Mouse (Mus musculus) adipocyte (in vitro differentiated cells): Measurements from ENCODE around the gene 4921507P07Rik.
"Not testable (repeated sequence)": the region's sequence is repeated elsewhere in the genome, so short reads cannot be mapped to it uniquely, and the experiment has no call there.

Source experiments
- DNase-seq: peaks from one replicate; pipeline ENCODE4 v3.0.0-alpha.2; 2016; ENCODE audit warnings: low spot score

The 4921507P07Rik gene

DNA sequence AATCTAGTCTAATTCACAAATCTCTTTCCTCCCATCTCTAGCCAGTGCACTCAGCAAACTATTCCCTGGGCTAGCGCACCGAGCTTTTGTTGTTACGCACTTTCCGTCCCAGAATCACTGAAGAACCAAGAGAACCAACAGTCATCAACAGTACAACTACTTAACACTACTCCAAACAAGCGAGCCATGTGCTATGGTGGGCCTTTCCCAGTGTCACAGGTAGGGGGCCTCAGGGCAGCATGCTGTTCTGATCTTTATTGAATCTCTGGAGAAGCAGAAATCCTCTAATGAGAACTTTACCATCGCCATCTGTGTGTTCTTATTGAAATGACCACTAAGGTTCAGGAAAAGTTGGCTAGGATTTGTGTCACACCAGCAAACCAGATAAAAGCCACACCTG, 38.9 kb downstream of the 4921507P07Rik start:
- no peak for DNase-seq

- DNase-seq = not testable (repeated sequence)
Observed at GRCm38 (mm10) chr6:50554223-50554622, 42.2 kb downstream of the 4921507P07Rik start.

GRCm38 (mm10) chr6:50552881-50553518, 43.4 kb downstream of the 4921507P07Rik start:
- DNase-seq = no peak

DNA sequence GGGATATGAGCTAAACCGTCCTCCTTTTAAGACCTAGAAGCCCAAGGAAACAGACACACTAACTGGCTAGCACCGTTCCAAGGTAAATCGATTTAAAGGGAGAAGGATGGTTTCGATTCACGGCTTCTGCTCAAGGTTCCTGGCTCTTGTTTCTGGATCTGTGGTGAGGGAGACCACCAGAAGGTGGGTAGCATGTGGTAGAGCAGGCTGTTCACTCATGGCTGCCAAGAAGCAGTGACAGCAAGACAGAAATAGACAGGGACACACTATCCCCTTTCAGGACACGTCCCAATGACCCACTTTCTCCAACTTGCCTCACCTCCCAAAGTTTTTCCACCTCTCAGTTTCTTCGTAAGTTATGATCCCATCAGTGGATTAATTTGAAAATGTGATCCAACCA, 46.6 kb downstream of the 4921507P07Rik start:
- no peak for DNase-seq

DNA sequence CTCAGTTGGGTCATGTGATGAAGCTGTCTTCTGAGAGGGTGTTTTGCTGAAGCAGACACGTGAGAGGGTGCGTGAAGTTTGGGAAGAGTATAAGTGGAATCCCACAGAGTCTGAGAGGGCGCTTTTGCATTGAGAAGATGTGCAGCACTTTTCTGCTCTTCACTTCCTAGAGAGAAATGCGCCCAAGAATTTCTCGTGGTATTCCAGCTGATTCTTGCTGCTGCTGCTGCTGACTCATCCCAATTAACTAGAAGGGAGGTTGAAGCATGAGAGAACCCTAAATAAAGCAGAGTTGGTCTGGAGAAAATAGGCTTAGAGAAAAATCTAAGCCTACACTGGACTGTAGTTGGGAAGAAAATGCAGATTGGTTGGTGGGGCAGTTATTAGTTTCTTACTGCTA, 47.4 kb downstream of the 4921507P07Rik start:
- no peak for DNase-seq

GRCm38 (mm10) chr6:50545412-50546043, 50.9 kb downstream of the 4921507P07Rik start:
- DNase-seq = peak; percentile 75

DNA sequence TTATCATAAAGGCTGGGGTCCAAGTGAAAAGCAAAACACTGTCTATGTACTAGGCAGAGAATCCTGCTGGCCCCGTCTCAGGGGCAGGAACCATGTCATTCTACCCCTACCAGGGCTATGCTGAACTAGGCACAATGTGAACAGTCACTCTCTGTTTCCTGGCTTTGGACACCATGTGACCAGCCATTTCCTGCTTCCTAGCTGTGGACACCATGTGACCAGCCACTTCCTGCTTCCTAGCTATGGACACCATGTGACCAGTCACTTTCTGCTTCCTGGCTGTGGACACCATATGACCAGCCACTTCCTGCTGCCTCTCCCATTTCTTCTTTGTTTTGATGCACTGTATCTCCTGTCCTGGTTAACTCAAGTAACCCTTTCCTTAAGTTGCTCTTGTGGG, 53.9 kb downstream of the 4921507P07Rik start:
- DNase-seq = no peak

GRCm38 (mm10) chr6:50539641-50540040, 56.8 kb downstream of the 4921507P07Rik start:
- no peak for DNase-seq

GRCm38 (mm10) chr6:50536461-50536892, 60.0 kb downstream of the 4921507P07Rik start:
- peak; percentile 95 for DNase-seq

DNA sequence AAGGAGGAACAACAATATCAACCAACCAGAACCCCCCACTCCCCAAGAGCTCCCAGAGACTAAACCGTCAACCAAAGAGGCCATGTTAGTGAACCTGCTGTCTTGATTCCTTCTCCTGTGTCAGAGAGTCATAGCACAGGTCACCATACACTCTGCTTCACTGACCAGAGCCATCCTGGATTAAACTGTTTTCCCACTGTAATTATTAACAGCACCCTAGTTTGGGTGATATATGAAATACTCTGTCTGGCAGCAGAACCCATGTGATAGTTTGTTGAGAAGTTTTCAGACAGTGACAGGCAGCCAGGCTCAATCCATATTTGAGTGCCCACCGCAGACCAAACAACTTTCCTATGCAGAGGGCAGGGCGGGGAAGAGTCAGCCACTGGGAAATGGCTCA, 61.1 kb downstream of the 4921507P07Rik start:
- no peak for DNase-seq

DNA sequence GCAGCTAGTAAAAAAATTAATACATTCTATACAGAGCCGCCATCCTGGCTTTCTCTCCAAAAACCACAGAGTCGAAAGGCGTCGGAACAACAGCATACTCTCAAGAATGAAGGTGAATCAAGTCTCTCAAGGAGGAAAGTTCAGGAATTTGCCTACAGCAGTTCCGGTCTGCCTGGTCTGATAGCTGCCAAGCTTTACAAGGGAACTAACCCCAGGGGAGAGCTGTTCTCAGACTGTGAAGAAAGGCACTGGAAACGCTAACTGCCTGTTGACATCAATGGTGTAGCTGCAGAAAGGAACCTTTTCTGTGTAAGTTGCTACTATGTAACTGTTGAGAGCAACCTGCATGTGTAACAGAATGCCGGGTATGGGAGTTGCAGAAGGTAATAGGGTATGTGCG, 64.5 kb downstream of the 4921507P07Rik start:
- peak; percentile 85 for DNase-seq

DNA sequence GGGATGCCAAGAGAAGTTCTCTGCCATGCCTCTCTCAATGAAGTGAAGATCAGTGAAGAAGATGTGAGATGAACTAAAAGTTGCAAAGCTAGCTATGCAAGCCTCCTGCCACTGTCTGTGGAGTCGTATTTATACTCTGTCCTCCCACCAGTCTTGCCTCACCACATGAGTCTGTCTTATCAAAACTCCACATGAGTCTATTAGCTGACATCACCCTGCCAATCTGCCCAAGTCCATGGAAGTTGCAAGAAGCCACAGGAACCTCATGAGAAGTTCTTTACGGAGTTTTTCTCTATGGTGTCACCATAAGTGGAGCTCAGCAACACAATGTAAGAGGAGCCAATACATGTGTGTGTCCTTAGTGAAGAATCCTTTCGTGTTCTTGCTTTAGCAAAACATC, 65.4 kb downstream of the 4921507P07Rik start:
- no peak for DNase-seq

DNA sequence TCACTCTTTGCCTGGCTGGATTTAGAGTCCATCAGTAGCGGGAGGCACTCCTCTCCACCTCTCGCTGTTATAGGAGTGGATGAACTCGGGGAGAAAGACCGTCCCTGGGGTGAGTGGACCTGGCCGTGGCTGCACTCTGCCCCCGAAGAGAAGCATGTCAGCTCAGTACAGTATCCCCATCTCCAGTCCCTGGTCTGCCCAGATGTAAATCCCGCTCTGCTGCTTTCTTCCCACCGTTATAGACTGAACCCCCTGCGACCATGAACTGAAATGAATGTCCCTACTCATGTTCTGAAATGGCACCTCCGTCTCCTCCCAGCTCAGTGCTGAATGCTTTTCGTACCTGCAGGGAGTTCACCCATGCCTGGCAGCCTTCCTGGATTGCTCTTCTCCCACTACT, 67.2 kb downstream of the 4921507P07Rik start:
- DNase-seq = no peak

- DNase-seq = peak; percentile 39
Observed at GRCm38 (mm10) chr6:50527416-50527815, 69.0 kb downstream of the 4921507P07Rik start.

GRCm38 (mm10) chr6:50526597-50527024, 69.8 kb downstream of the 4921507P07Rik start:
- DNase-seq = peak; percentile 92

DNA sequence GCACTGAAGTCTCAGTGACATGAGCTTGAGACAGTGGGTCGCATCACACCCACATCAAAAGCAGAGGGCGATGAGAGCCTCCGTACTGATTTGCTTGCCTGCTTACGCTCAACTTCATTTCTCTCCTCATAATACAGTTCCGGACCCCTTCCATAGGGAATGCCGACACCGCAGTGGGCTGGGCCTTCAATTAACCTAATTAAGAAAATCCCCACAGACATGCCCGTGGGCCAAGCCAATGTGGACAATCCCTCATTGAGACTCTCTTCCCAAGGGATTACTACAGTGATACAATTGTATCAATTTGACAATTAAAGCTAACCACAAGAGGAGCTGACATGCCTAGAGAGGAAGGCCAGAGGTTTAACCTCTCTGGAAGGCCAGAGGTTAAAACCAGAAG, 70.6 kb downstream of the 4921507P07Rik start:
- DNase-seq = no peak

DNA sequence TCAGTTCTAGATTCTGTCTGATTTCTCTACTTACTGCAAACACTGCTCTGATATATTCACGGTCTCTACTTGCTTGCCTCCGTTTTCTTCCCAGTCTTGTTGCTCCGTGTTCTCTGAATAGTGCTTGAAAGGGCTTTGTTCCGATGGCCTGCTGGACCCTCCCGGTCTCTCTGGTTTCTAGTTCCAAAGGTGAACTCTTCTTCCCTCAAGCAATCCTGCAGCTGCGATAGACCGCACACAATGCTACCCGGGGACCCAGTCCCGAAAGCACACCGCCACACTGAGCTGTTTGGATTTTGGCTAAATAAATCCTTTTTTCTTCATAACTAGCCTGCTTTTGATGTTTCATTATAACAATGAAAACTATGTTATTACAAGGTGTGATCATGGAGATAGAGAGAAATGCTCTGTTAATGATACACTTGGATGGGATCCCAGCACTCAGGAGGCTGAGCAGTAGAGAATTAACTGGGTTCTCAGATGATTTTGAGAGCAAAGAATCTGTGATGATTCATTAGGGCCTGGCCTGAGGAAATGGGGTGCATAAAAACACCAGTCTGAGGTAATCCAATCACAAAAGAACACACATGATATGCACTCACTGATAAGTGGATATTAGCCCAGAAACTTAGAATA, 72.1 kb downstream of the 4921507P07Rik start:
- no peak for DNase-seq
